Mouse (Mus musculus): ENCODE measurements around the gene Scd4. TPM values are rescaled to one million over a fixed set of nuclear protein-coding genes. Genes with fewer than 3 reads are reported as not detected.

Gene Scd4
- polyA plus RNA-seq, 1 experiment from 2014 or later = not detected

- no peak overlapping the region for H3K9ac ChIP-seq
- DNase-seq (no peak), ATAC-seq (ENCODE audit: insufficient read depth) (no peak)
- TF ChIP-seq CTCF (IDR thresholded peaks at IDR 0.05; ENCODE audit: low read depth) = no peak
- H3K4me1 ChIP-seq (ENCODE audit: insufficient read depth) = no peaks in the 10 kb centered on the region
- H3K27me3 ChIP-seq (ENCODE audit: insufficient read depth, low read length) = no peaks in the 10 kb centered on the region
- H3K4me2 ChIP-seq = no peak overlapping the region
- H3K27ac ChIP-seq (ENCODE audit: low read depth) = no peak overlapping the region
- H3K9me3 ChIP-seq (ENCODE audit: low read depth, low read length) = no peaks in the 10 kb centered on the region
- no peak overlapping the region for H3K4me3 ChIP-seq (ENCODE audit: low read depth, low read length)
- 71% methylated on average over 8 of the region's 8 CpGs for WGBS
- H3K36me3 ChIP-seq (ENCODE audit: insufficient read depth) = no peaks in the 10 kb centered on the region
These were observed 566 bp upstream of the Scd4 start for GRCm38 (mm10) chr19:44332326-44332725.

GRCm38 (mm10) chr19:44333991-44334390, 1.1 kb downstream of the Scd4 start:
- no peak overlapping the region for H3K9ac ChIP-seq
- no peaks in the 10 kb centered on the region for H3K27me3 ChIP-seq (ENCODE audit: insufficient read depth, low read length)
- H3K4me2 ChIP-seq = no peak overlapping the region
- H3K9me3 ChIP-seq (ENCODE audit: low read depth, low read length) = no peaks in the 10 kb centered on the region
- DNase-seq (no peak), ATAC-seq (ENCODE audit: insufficient read depth) (no peak)
- H3K36me3 ChIP-seq (ENCODE audit: insufficient read depth) = no peaks in the 10 kb centered on the region
- H3K27ac ChIP-seq (ENCODE audit: low read depth) = no peak overlapping the region
- H3K4me1 ChIP-seq (ENCODE audit: insufficient read depth) = no peaks in the 10 kb centered on the region
- TF ChIP-seq CTCF (IDR thresholded peaks at IDR 0.05; ENCODE audit: low read depth) = no peak
- H3K4me3 ChIP-seq (ENCODE audit: low read depth, low read length) = no peak overlapping the region
- 84% methylated on average over 9 of the region's 9 CpGs for WGBS

- ATAC-seq (ENCODE audit: insufficient read depth) = no peak
- no peak for DNase-seq
- 75% methylated on average over 6 of the region's 6 CpGs for WGBS
- H3K4me3 ChIP-seq (ENCODE audit: low read depth, low read length) = no peak overlapping the region
- no peaks in the 10 kb centered on the region for H3K9me3 ChIP-seq (ENCODE audit: low read depth, low read length)
- H3K27ac ChIP-seq (ENCODE audit: low read depth) = no peak overlapping the region
- no peaks in the 10 kb centered on the region for H3K27me3 ChIP-seq (ENCODE audit: insufficient read depth, low read length)
- no peak overlapping the region for H3K4me2 ChIP-seq
- H3K9ac ChIP-seq = no peak overlapping the region
- no peaks in the 10 kb centered on the region for H3K4me1 ChIP-seq (ENCODE audit: insufficient read depth)
- TF ChIP-seq CTCF (IDR thresholded peaks at IDR 0.05; ENCODE audit: low read depth) = no peak
- no peaks in the 10 kb centered on the region for H3K36me3 ChIP-seq (ENCODE audit: insufficient read depth)
These were observed 3.2 kb downstream of the Scd4 start for GRCm38 (mm10) chr19:44335876-44336662.

GRCm38 (mm10) chr19:44349689-44350088, 16.8 kb downstream of the Scd4 start:
- Histone ChIP-seq H3K4me1 (ENCODE audit: insufficient read depth) (no peaks in the 10 kb centered on the region), H3K27me3 (ENCODE audit: insufficient read depth, low read length) (no peaks in the 10 kb centered on the region), H3K9ac (no peak overlapping the region), H3K27ac (ENCODE audit: low read depth) (no peak overlapping the region), H3K9me3 (ENCODE audit: low read depth, low read length) (no peaks in the 10 kb centered on the region), H3K4me3 (ENCODE audit: low read depth, low read length) (no peak overlapping the region), H3K4me2 (no peak overlapping the region), H3K36me3 (ENCODE audit: insufficient read depth) (no peaks in the 10 kb centered on the region)
- no peak for TF ChIP-seq CTCF (IDR thresholded peaks at IDR 0.05; ENCODE audit: low read depth)
- WGBS = 82% methylated on average over 8 of the region's 8 CpGs
- ATAC-seq (ENCODE audit: insufficient read depth) (no peak), DNase-seq (no peak)

- DNase-seq = no peak
- WGBS = 76% methylated on average over 7 of the region's 7 CpGs
- no peaks in the 10 kb centered on the region for H3K9me3 ChIP-seq (ENCODE audit: low read depth, low read length)
- H3K36me3 ChIP-seq (ENCODE audit: insufficient read depth) = no peaks in the 10 kb centered on the region
- no peak overlapping the region for H3K4me3 ChIP-seq (ENCODE audit: low read depth, low read length)
- no peak for TF ChIP-seq CTCF (IDR thresholded peaks at IDR 0.05; ENCODE audit: low read depth)
- no peaks in the 10 kb centered on the region for H3K4me1 ChIP-seq (ENCODE audit: insufficient read depth)
- no peak overlapping the region for H3K27ac ChIP-seq (ENCODE audit: low read depth)
- H3K27me3 ChIP-seq (ENCODE audit: insufficient read depth, low read length) = no peaks in the 10 kb centered on the region
- no peak for ATAC-seq (ENCODE audit: insufficient read depth)
- H3K9ac ChIP-seq = no peak overlapping the region
- H3K4me2 ChIP-seq = no peak overlapping the region
These were observed 18.9 kb downstream of the Scd4 start for GRCm38 (mm10) chr19:44351756-44352155.

- Histone ChIP-seq H3K36me3 (ENCODE audit: insufficient read depth) (no peaks in the 10 kb centered on the region), H3K4me3 (ENCODE audit: low read depth, low read length) (no peak overlapping the region), H3K4me2 (0 out of 2 replicates have a peak overlapping the region, but pooled peaks have one; percentile 15), H3K9me3 (ENCODE audit: low read depth, low read length) (no peaks in the 10 kb centered on the region), H3K27ac (ENCODE audit: low read depth) (no peak overlapping the region), H3K9ac (no peak overlapping the region), H3K4me1 (ENCODE audit: insufficient read depth) (no peaks in the 10 kb centered on the region), H3K27me3 (ENCODE audit: insufficient read depth, low read length) (no peaks in the 10 kb centered on the region)
- no peak for TF ChIP-seq CTCF (IDR thresholded peaks at IDR 0.05; ENCODE audit: low read depth)
- ATAC-seq (ENCODE audit: insufficient read depth) (no peak), DNase-seq (peak; percentile 25)
- 22% methylated on average over 8 of the region's 8 CpGs for WGBS
These were observed 25.8 kb downstream of the Scd4 start for GRCm38 (mm10) chr19:44358700-44359099.

- no peaks in the 10 kb centered on the region for H3K36me3 ChIP-seq (ENCODE audit: insufficient read depth)
- no peaks in the 10 kb centered on the region for H3K9me3 ChIP-seq (ENCODE audit: low read depth, low read length)
- H3K4me2 ChIP-seq = no peak overlapping the region
- no peak overlapping the region for H3K9ac ChIP-seq
- no peak overlapping the region for H3K27ac ChIP-seq (ENCODE audit: low read depth)
- DNase-seq = peak; percentile 83
- 23% methylated on average over 13 of the region's 13 CpGs for WGBS
- H3K4me1 ChIP-seq (ENCODE audit: insufficient read depth) = no peaks in the 10 kb centered on the region
- peak; percentile 92 for TF ChIP-seq CTCF (IDR thresholded peaks at IDR 0.05; ENCODE audit: low read depth)
- no peaks in the 10 kb centered on the region for H3K27me3 ChIP-seq (ENCODE audit: insufficient read depth, low read length)
- no peak for ATAC-seq (ENCODE audit: insufficient read depth)
- no peak overlapping the region for H3K4me3 ChIP-seq (ENCODE audit: low read depth, low read length)
These were observed 30.6 kb downstream of the Scd4 start for GRCm38 (mm10) chr19:44363529-44363928.
